In the genomic region with DNA sequence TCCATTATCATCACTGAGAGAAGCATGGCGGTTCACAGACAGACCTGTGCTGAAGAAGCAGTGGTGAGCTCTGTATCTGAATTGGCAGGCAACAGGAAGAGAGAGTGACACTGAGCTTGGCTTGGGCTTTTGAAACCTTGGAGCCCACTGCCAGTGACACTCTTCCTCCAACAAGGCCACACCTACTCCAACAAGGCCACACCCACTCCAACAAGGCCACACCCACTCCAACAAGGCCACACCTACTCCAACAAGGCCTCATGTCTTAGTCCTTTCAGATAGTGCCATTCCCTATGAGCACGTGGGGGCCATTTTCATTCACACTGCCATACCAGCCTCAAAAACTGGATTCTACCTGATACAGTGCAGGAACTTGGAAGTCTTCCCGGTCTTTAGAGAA, we compare ENCODE assay signal across 26 mouse cellular contexts. TPM values are rescaled to one million over a fixed set of nuclear protein-coding genes. Genes with fewer than 3 reads are reported as not detected.
"Had no signal": no experiment of that assay in that cellular context is flagged by ENCODE, and none has a peak within 500 bp of the region (broad histone marks: within the 10 kb centered on the region; RNA-seq: fewer than 3 reads in every experiment).

No protein-coding gene starts in this region.

- H3K27ac ChIP-seq: gastrocnemius, adult 2 months; heart, embryonic 10.5 days; hindbrain, embryonic 10.5 days; hindbrain, embryonic 12.5 days; hindbrain, embryonic 14.5 days; intestine, embryonic 15.5 days; kidney, embryonic 15.5 days; kidney, postnatal 0 days; layer of hippocampus, adult 2 months; left cerebral cortex, adult 2 months; limb, embryonic 10.5 days; limb, embryonic 12.5 days; liver, embryonic 13.5 days; liver, embryonic 15.5 days had no signal

- H3K4me1 ChIP-seq: kidney, embryonic 15.5 days; limb, embryonic 10.5 days; limb, embryonic 12.5 days had no signal

- DNase-seq: gastrocnemius, adult 2 months; gastrocnemius, postnatal 10 days; gastrocnemius, postnatal 25 days; heart, adult 18-20 months; heart, postnatal 10 days; heart, postnatal 4 days; kidney, postnatal 25 days; kidney, postnatal 4 days; liver; liver, embryonic 13.5 days had no signal

- H3K27me3 ChIP-seq: heart, embryonic 12.5 days; hindbrain, embryonic 12.5 days; intestine, embryonic 15.5 days; kidney, embryonic 15.5 days; limb, embryonic 12.5 days; liver, embryonic 13.5 days; liver, embryonic 15.5 days had no signal

- H3K4me3 ChIP-seq: gastrocnemius, adult 2 months; heart, embryonic 10.5 days; heart, embryonic 12.5 days; hindbrain, embryonic 10.5 days; hindbrain, embryonic 12.5 days; intestine, embryonic 15.5 days; kidney, embryonic 15.5 days; layer of hippocampus, adult 2 months; left cerebral cortex, adult 2 months; limb, embryonic 10.5 days; limb, embryonic 12.5 days; liver, embryonic 13.5 days; liver, embryonic 15.5 days had no signal

- H3K36me3 ChIP-seq: heart, embryonic 10.5 days; heart, embryonic 12.5 days; hindbrain, embryonic 10.5 days; hindbrain, embryonic 12.5 days; intestine, embryonic 15.5 days; kidney, embryonic 15.5 days; limb, embryonic 10.5 days; limb, embryonic 12.5 days; liver, embryonic 13.5 days; liver, embryonic 15.5 days had no signal

RNA-seq across cellular contexts. Expression of a gene that starts 17.8 kb away (rescaled TPM):
- polyA plus RNA-seq: heart, embryonic 14.5 days; inflammation-experienced regulatory T-cells, adult 6 months; limb, embryonic 10.5 days; limb, embryonic 12.5 days; liver, embryonic 11.5 days; liver, embryonic 13.5 days; liver, embryonic 15.5 days had no signal
